Mouse (Mus musculus) T-helper 1 cell (primary cell): Measurements from ENCODE around the gene Dctn1.

Source experiments
- in situ Hi-C: fragments of 300-600 bp; cut with MboI, MseI; formaldehyde crosslinking; loops from one replicate; pipeline ENCODE4 v1.15.1; 2025; ENCODE audit warnings: high pct_unique_total_duplicates

Gene Dctn1

GRCm38 (mm10) chr6:83136291-83136880, 29.3 kb upstream of the Dctn1 start:
- in situ Hi-C loops: no loop called here

- in situ Hi-C loops: no loop called here
Observed at GRCm38 (mm10) chr6:83136881-83137575, 28.7 kb upstream of the Dctn1 start.

DNA sequence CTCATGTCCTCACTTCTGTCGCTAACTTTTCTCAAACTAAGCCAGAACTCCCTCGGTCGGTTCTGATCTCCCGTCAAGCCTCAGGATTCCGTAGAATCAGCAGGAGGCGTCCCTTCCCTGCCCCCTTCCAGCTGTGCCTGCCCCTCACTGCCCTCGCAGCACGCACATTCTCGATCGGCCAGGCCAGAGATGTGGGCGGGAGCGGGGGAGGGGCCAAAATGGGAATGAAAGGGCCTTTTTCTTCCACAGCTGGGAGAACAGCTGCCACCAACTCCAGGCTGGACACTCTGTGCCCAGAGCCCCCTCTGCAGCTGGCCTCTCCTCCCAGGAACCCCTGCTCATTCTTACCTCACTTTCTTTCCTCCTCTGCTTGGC, 28.2 kb upstream of the Dctn1 start:
- in situ Hi-C loops: no loop called here

GRCm38 (mm10) chr6:83138056-83138455, 27.7 kb upstream of the Dctn1 start:
- in situ Hi-C loops: no loop called here

DNA sequence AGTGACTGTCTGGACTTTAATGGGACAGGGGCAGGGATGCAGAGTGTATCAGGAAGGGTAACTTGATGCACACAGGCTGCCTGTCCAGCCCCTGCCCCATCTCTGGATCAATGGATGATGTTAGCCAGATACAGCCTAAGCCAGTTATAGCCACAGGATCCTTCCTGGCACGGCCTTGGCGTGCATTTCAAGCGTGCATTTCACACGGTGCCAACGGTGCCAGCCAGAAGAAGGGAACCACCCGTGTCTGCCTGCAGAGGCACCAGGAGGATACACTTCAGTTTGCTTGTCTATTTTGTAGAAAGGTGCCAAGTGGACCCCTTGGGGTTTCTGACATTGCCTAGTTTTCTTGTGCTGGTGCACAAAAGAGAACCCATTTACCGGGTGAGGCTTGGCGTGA, 25.7 kb upstream of the Dctn1 start:
- in situ Hi-C loops: no loop called here

- in situ Hi-C loops: no loop called here
Observed at GRCm38 (mm10) chr6:83141636-83142035, 24.1 kb upstream of the Dctn1 start.

- in situ Hi-C loops: no loop called here
Observed at GRCm38 (mm10) chr6:83142211-83142731, 23.4 kb upstream of the Dctn1 start.

GRCm38 (mm10) chr6:83142886-83143285, 22.8 kb upstream of the Dctn1 start:
- in situ Hi-C loops: no loop called here

- in situ Hi-C loops: no loop called here
Observed at GRCm38 (mm10) chr6:83145209-83145608, 20.5 kb upstream of the Dctn1 start.

DNA sequence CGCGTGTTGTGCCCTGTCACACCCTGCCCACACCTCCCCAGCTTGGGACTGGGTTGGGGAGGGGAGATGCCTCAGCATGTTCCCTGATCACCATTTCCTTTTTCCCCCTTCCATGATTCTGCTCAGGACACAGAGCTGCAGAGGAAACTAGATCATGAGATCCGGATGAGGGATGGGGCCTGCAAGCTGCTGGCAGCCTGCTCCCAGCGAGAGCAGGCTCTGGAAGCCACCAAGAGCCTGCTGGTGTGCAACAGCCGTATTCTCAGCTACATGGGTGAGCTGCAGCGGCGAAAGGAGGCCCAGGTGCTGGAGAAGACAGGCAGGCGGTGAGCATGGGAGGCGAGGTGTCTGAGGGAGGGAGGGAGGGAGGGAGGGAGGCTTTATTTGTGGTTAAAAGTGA, 19.9 kb upstream of the Dctn1 start:
- in situ Hi-C loops: no loop called here

GRCm38 (mm10) chr6:83147280-83147679, 18.4 kb upstream of the Dctn1 start:
- in situ Hi-C loops: no loop called here

DNA sequence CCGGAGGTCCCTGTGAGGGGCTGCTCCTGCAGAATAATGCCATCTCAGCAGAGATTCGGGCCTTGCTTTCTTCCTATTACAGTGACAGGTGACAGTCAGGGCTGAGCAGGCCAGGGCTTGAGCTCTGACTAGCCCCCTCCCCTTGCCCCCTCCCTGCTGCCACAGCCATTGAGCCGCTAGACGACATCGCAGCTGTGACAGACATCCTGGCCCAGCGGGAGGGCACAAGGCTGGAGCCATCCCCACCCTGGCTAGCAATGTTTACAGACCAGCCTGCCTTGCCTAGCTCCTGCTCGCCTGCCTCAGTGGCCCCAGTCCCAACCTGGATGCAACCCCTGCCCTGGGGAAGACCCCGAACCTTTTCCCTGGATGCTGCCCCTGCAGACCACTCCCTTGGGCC, 14.0 kb upstream of the Dctn1 start:
- in situ Hi-C loops: no loop called here

- in situ Hi-C loops: no loop called here
Observed at GRCm38 (mm10) chr6:83153038-83153437, 12.7 kb upstream of the Dctn1 start.

DNA sequence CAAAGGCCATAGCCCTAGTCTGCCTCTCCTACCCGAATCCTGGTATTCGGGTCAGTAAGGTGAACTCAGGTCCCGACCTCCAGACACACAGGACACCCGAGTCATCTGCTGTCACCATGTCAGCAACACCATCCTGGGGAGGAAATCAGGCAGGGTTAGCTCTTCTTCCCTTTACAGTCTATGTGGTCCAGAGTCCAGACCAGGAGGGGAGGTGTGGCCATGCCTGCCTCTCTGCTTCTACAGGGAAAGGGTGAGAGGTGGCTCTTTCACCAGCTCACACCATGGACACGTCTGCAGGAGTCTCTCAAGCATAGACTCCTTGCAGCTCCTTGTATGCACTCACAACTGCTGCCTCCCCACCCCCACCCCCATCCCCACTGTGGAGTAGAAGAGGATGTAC, 12.2 kb upstream of the Dctn1 start:
- in situ Hi-C loops: no loop called here

DNA sequence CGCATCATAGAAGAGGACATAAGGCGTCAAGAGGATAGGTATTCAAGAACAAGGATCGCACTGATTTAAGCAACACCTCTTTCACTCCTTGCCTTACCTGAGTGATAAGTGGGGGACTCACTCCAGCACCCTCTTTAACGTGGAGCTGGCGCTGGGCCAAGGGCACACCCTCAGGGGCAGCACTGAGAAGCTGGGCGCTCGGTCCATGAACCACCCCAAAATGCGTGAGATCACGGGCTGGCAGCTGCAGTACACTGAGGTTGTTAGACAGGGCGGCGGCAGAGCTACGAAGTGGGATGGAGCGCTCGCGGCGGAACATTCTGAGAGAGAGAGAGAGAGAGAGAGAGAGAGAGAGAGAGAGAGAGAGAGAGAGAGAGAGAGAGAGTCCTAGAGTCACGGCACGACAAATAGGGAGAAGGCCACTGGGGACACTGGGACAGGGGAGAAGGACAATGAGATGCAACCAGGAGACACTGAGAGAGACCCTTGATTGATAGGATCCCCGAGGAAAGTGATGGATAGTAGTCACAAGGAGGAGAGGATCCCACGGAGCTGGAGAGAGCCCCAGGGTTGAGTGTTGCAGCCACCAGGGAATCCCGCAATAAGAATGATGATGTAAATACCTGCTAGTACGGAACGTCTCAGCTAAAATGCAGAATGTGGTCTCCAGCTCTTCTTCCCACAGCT, 10.0 kb upstream of the Dctn1 start:
- in situ Hi-C loops: loop anchor here (5.0 kb wide), 1 partner anchor 48 kb away; the partner anchor contains the start of gene Mrpl53

DNA sequence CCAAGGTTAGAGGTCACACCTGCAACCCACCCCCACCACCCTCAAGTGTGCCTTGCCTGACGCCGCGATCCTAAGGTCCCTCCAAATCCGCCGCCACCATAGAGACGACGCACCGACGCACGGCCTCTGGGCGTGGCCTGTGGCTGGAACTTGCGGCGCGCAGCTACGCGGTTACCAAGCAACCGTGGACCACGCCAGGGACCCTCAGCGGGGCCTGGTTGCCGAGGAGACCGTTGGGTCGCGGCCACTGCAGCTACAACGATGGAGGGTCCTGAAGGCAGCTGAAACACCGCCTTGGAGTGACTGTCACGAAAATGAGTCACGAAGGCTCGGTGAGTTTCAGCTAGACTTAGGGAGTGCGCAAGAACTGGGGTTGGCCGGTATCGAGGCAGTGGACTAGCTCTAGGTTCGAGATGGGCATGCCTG, 9.4 kb upstream of the Dctn1 start, which contains the start of the genes Wdr54 and 1700003E16Rik:
Gene Wdr54 (minus strand): TSS at position 139 of the 426 bp plus-strand sequence.
Gene 1700003E16Rik (plus strand): TSS at position 146 of the 426 bp plus-strand sequence.
- in situ Hi-C loops: loop anchor here (5.0 kb wide), 1 partner anchor 49 kb away; the partner anchor contains the start of gene Mrpl53

DNA sequence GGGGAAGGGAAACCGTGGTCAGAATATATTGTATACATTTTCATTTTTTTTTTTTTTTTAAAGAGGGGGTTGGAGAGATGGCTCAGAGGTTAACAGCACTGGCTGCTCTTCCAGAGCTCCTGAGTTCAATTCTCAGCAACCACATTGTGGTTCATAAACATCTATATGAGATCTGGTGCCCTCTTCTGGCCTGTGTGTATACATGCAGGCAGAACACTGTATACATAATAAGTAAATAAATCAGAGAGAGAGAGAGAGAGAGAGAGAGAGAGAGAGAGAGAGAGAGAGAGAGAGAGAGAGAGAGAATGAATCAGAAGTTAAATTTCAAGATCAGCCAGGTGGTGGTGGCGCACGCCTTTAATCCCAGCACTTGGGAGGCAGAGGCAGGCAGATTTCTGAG, 6.3 kb upstream of the Dctn1 start:
- in situ Hi-C loops: loop anchor here (5.0 kb wide), 1 partner anchor 52 kb away; the partner anchor contains the start of gene Mrpl53

GRCm38 (mm10) chr6:83161442-83161841, 4.3 kb upstream of the Dctn1 start:
- in situ Hi-C loops: no loop called here

- in situ Hi-C loops: no loop called here
Observed at GRCm38 (mm10) chr6:83161921-83162641, 3.6 kb upstream of the Dctn1 start.

GRCm38 (mm10) chr6:83162701-83163100, 3.0 kb upstream of the Dctn1 start:
- in situ Hi-C loops: no loop called here

DNA sequence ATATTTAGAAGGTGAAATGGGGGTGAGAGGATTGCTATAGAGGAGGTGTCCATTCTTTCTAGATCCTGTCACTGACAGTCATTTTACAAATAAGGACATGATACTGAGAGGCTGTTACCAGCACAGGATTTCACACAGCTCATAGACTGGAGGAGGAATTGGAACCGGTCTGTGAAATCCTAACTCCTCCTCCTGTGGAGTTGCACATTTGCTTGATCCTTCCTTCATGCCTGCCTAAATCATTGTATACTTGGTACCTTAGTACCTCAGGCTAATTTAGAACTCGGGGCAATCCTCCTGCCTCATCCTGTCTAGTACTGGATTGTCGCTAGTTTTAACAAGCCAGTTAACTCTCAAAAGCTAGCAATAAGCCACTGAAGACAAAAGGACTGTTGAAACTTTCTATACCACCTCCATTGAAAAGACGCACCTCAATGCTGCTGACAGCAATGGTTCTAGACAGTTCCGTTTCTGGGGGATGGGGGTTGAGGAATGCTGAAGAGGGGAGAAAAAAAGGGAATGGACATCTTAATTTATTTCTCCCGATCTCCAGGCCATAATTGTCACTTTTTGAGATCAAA, 604 bp upstream of the Dctn1 start:
- in situ Hi-C loops: no loop called here
